Mouse (Mus musculus) lung, embryonic 14.5 days (tissue): ENCODE results near the gene Dusp23. TPM values are rescaled to one million over a fixed set of nuclear protein-coding genes. Genes with fewer than 3 reads are reported as not detected.
A peak's percentile ranks its signal among the peaks of the same experiment; 100 is the strongest.

Source experiments
- ATAC-seq: fragments of 200-750 bp; cut with Nextera tagmentation; 2 replicates; pipeline ENCODE4 v1.8.0; 2017; ENCODE audit warnings: mild to moderate bottlenecking, moderate TSS enrichment, moderate library complexity; ENCODE audit not compliant: insufficient read depth
- DNase-seq: peaks from one replicate; pipeline ENCODE4 v3.0.0-alpha.2; 2015
- H3K27ac ChIP-seq: fragments of 300-500 bp; sonication (generic); 2 replicates; pipeline ENCODE4 v1.5.1; 2014; ENCODE audit warnings: low read depth, mild to moderate bottlenecking, moderate library complexity
- H3K27me3 ChIP-seq: fragments of 300-500 bp; sonication (generic); 2 replicates; pipeline ENCODE4 v1.6.1; 2014; ENCODE audit warnings: low read length, control low read depth; ENCODE audit not compliant: insufficient read depth
- H3K36me3 ChIP-seq: fragments of 300-500 bp; sonication (generic); 2 replicates; pipeline ENCODE4 v1.6.1; 2014; ENCODE audit warnings: control low read depth; ENCODE audit not compliant: insufficient read depth
- H3K4me1 ChIP-seq: fragments of 300-500 bp; sonication (generic); 2 replicates; pipeline ENCODE4 v1.6.1; 2014; ENCODE audit warnings: antibody characterized with exemption, control low read depth; ENCODE audit not compliant: insufficient read depth
- H3K4me2 ChIP-seq: fragments of 300-500 bp; sonication (generic); 2 replicates; pipeline ENCODE4 v1.6.1; 2014; ENCODE audit warnings: mild to moderate bottlenecking
- H3K4me3 ChIP-seq: fragments of 300-500 bp; sonication (generic); 2 replicates; pipeline ENCODE4 v1.5.1; 2014; ENCODE audit warnings: low read depth, low read length
- H3K9ac ChIP-seq: fragments of 300-500 bp; sonication (generic); 2 replicates; pipeline ENCODE4 v1.6.1; 2014
- H3K9me3 ChIP-seq: fragments of 300-500 bp; sonication (generic); 2 replicates; pipeline ENCODE4 v1.6.1; 2016; ENCODE audit warnings: low read depth, low read length, control low read depth
- CTCF ChIP-seq: IDR thresholded peaks from 2 replicates; pipeline ENCODE4 v1.5.1; 2016; ENCODE audit warnings: antibody characterized with exemption, low read depth
- WGBS: fragments of 180-500 bp; shearing (Covaris S2); extraction: QIAGEN DNeasy Blood & Tissue Kit; methylation state at CpG from one replicate; pipeline ENCODE4 v1.1.7; 2014; 5-methylcytosine and 5-hydroxymethylcytosine counted together
- polyA plus RNA-seq: library from polyadenylated mRNA; unstranded; fragments of >200 nt; fragmentation: Nextera tagmentation; extraction: Ambion mirVana; gene quantifications from 2 replicates; pipeline ENCODE4 v1.2.1, GENCODE M21; 2014

The Dusp23 gene
- polyA plus RNA-seq, 1 experiment from 2014 or later: 10.7 TPM

DNA sequence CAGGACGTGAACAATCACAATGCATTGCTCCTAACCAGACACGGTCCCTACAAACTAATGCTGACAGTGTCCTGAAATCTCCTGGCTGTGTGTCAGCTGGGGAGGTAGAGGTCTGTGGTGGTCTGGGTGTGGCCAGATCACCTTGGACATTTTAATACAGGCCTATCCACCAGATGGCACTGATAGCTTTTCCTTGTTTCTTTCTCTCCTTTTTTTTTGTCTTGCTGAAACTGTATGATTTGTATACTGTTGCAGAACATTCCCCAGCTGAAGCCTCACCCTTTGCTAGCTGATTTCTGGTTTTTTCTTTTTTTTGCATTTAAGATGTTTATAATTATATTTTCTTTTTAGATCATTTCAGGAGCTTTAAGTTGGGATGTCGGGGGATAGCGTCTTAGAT is 5.0 kb upstream of the Dusp23 start:
- Histone ChIP-seq H3K9me3 (no peaks in the 10 kb centered on the region), H3K36me3 (no peaks in the 10 kb centered on the region), H3K4me3 (no peak overlapping the region), H3K27ac (no peak overlapping the region), H3K4me2 (no peak overlapping the region), H3K9ac (no peak overlapping the region), H3K4me1 (no peaks in the 10 kb centered on the region), H3K27me3 (no peaks in the 10 kb centered on the region)
- DNase-seq: peak; percentile 61
- TF ChIP-seq CTCF: no peak
- ATAC-seq: no peak
- WGBS: 44% methylated on average over 4 of the region's 4 CpGs

GRCm38 (mm10) chr1:172636266-172636665 is 3.5 kb upstream of the Dusp23 start:
- 79% methylated on average over 5 of the region's 5 CpGs for WGBS
- H3K4me3 ChIP-seq: no peak overlapping the region
- no peak for TF ChIP-seq CTCF
- no peak for ATAC-seq
- H3K4me2 ChIP-seq: no peak overlapping the region
- no peaks in the 10 kb centered on the region for H3K36me3 ChIP-seq
- H3K4me1 ChIP-seq: no peaks in the 10 kb centered on the region
- no peak overlapping the region for H3K9ac ChIP-seq
- no peaks in the 10 kb centered on the region for H3K27me3 ChIP-seq
- DNase-seq: no peak
- H3K27ac ChIP-seq: no peak overlapping the region
- no peaks in the 10 kb centered on the region for H3K9me3 ChIP-seq

DNA sequence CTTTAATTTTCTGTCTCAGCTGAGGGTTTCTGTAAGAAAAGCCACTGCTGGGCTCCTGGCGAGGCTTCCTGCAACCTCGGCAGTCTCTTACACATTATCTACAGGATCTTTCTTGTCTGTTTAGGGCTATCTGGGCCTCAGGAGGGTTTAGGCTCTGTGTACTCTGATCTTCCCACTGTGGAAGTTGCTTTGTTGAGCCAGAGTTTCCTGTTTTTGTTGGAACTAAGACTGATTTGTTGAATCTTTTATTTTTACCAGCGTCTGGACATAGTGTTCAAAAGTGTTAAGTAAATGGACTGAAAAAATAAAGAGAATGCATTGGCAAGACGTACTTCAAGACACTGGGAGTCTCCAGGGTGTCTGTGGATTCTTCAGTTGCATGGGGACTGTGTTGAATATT is 2.5 kb upstream of the Dusp23 start:
- H3K9ac ChIP-seq: no peak overlapping the region
- no peak overlapping the region for H3K4me2 ChIP-seq
- H3K4me1 ChIP-seq: no peaks in the 10 kb centered on the region
- no peak for DNase-seq
- no peak for TF ChIP-seq CTCF
- no peaks in the 10 kb centered on the region for H3K36me3 ChIP-seq
- ATAC-seq: no peak
- WGBS: 31% methylated on average over 4 of the region's 4 CpGs
- H3K4me3 ChIP-seq: no peak overlapping the region
- no peaks in the 10 kb centered on the region for H3K27me3 ChIP-seq
- H3K27ac ChIP-seq: no peak overlapping the region
- no peaks in the 10 kb centered on the region for H3K9me3 ChIP-seq

- no peak for TF ChIP-seq CTCF
- Histone ChIP-seq H3K4me1 (no peaks in the 10 kb centered on the region), H3K27ac (no peak overlapping the region), H3K4me3 (no peak overlapping the region), H3K4me2 (no peak overlapping the region), H3K36me3 (no peaks in the 10 kb centered on the region), H3K9me3 (no peaks in the 10 kb centered on the region), H3K9ac (no peak overlapping the region), H3K27me3 (no peaks in the 10 kb centered on the region)
- 88% methylated on average over 2 of the region's 2 CpGs for WGBS
- DNase-seq: no peak
- no peak for ATAC-seq
Observed at GRCm38 (mm10) chr1:172634136-172634535, 1.4 kb upstream of the Dusp23 start.

DNA sequence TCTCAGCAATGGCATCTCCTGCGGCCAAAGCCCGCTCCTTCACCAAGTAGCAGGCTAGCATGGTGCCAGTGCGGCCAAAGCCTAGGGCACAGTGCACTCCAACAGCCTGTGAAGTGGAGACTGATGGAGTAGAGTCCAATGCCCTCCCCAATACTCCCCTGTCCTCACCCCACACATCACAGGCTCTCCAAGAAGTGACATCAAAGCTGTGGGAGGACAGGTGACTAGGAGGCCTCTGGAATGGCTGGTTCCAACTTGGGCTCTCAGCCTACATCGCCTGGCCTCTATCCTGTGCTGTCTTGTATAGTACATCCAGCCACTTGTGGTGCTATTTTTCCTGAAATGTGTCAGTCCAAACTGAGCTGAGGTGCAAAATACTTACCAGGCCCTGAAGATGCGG is 1.0 kb downstream of the Dusp23 start:
- no peak for TF ChIP-seq CTCF
- no peak for DNase-seq
- Histone ChIP-seq H3K4me2 (peak overlapping the region; percentile 81; the same call in 1 of the 2 replicates), H3K27me3 (no peaks in the 10 kb centered on the region), H3K4me3 (no peak overlapping the region), H3K9me3 (no peaks in the 10 kb centered on the region), H3K9ac (no peak overlapping the region), H3K36me3 (no peaks in the 10 kb centered on the region), H3K27ac (no peak overlapping the region), H3K4me1 (no peaks in the 10 kb centered on the region)
- no peak for ATAC-seq
- WGBS: 83% methylated on average over 5 of the region's 5 CpGs

DNA sequence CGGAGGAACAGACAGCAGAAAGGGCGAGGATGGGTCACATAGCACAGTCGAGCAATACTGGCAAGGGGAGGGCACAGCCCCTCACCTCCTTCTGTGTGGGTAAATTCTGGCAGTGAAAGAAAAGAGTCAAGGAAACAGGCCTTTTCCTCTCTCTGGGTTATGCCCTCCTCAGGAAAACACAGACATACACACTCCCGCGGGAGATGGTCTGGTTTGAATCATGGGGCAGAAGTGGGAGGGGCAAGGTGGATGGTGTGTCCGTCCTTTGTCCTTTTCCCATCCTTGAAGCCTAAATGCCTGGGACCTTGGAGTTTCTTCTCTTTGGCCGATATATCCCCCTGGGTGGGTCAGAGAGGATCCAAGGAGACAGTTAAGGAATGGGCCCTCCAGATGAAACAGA is 2.9 kb downstream of the Dusp23 start:
- no peak for DNase-seq
- no peak overlapping the region for H3K27ac ChIP-seq
- H3K36me3 ChIP-seq: no peaks in the 10 kb centered on the region

DNA sequence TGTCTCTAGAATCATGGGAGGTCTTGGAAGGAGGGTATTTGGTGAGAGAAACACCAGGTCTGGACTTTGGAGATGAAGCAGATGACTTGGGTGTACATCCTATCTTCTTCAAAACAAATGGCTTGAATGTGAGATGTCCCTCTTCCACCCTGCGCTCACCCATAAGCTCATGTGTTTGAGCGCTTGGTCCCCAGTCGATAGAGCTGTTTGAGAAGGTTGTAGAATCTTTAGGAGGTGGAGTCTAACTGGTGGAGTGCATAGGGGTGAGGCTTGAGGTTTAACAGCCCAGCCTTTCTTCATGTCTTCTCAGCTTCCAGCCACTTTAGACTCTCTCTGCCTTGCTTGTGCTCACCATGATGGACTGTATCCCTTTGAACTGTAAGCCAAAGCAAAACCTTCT is 6.5 kb downstream of the Dusp23 start:
- Histone ChIP-seq H3K27ac (no peak overlapping the region), H3K9ac (no peak overlapping the region), H3K9me3 (no peaks in the 10 kb centered on the region), H3K4me1 (no peaks in the 10 kb centered on the region), H3K36me3 (no peaks in the 10 kb centered on the region), H3K27me3 (no peaks in the 10 kb centered on the region), H3K4me2 (no peak overlapping the region), H3K4me3 (no peak overlapping the region)
- TF ChIP-seq CTCF: no peak
- ATAC-seq: no peak
- 97% methylated on average over 3 of the region's 3 CpGs for WGBS
- no peak for DNase-seq

More for the DNA sequence above, 2.9 kb downstream of the Dusp23 start:
- H3K27me3 ChIP-seq: no peaks in the 10 kb centered on the region
- no peaks in the 10 kb centered on the region for H3K9me3 ChIP-seq
- no peak overlapping the region for H3K4me3 ChIP-seq
- H3K4me2 ChIP-seq: no peak overlapping the region
- TF ChIP-seq CTCF: no peak
- ATAC-seq: no peak
- WGBS: 60% methylated on average over 7 of the region's 7 CpGs
- no peak overlapping the region for H3K9ac ChIP-seq
- no peaks in the 10 kb centered on the region for H3K4me1 ChIP-seq

- ATAC-seq: no peak
- Histone ChIP-seq H3K4me1 (no peaks in the 10 kb centered on the region), H3K36me3 (no peaks in the 10 kb centered on the region)
Observed at GRCm38 (mm10) chr1:172624081-172624480, 8.7 kb downstream of the Dusp23 start.

More at GRCm38 (mm10) chr1:172624081-172624480, 8.7 kb downstream of the Dusp23 start:
- Histone ChIP-seq H3K4me2 (no peak overlapping the region), H3K9me3 (no peaks in the 10 kb centered on the region), H3K4me3 (no peak overlapping the region), H3K27me3 (no peaks in the 10 kb centered on the region), H3K27ac (no peak overlapping the region), H3K9ac (no peak overlapping the region)
- 64% methylated on average over 3 of the region's 3 CpGs for WGBS
- TF ChIP-seq CTCF: no peak
- no peak for DNase-seq
